Mouse (Mus musculus) bone marrow, adult 2 months (tissue): ENCODE results near the gene Pdss2.

Experiments used
- CTCF ChIP-seq: fragments of 200-500 bp; IDR thresholded peaks from 2 replicates; pipeline ENCODE4 v1.5.1; 2011; ENCODE audit warnings: low read length, control low read depth; ENCODE audit not compliant: control insufficient read depth, insufficient read depth
- POLR2A ChIP-seq: fragments of 200-500 bp; IDR thresholded peaks from 2 replicates; pipeline ENCODE4 v1.6.1; 2011; ENCODE audit warnings: low read depth, mild to moderate bottlenecking, control low read depth, low read length, borderline replicate concordance; ENCODE audit not compliant: control insufficient read depth

DNA sequence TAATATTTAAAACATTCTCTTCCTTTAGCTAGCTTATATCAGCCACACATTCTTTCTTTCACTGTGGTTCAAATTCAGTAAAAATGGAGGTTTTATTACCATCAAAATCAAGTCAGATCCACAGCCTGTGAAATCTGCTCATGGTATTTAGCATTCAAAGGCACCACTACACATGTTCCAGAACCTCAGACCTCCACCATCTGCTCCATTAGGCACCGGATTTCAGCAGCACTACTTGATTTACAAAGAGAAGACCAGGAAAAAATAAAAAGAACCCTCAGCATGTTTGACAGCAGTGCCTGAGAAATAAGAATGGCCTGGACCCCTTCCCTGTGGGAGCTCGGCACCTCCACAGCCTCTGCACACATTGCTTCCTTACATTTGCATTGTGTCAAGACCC, 128.4 kb downstream of the Pdss2 start:
- TF ChIP-seq POLR2A (no peak), CTCF (no peak)
